Mouse (Mus musculus) MEL (cell line): ENCODE measurements at regions not wholly inside any gene's neighbourhood (a gene's known extent, or its start where the extent isn't known, plus 50 kb on each side); places are given as distances from the start of the nearest gene placed in this dataset.

Experiments used
- DNase-seq: peaks from one replicate; pipeline ENCODE4 v3.0.0; 2011; ENCODE audit warnings: low read depth, low spot score
- H3K27ac ChIP-seq: 2 replicates; pipeline ENCODE4 v1.5.1; 2012; ENCODE audit warnings: low read depth, mild to moderate bottlenecking, control low read depth, low read length, moderate library complexity; ENCODE audit not compliant: control insufficient read depth
- H3K27me3 ChIP-seq, 2 experiments: fragments of 150-350 bp in 1 of 2; sonication (generic) in 1 of 2; 2 replicates each; pipeline ENCODE4 v1.6.1; 2012; ENCODE audit warnings: low read length in 2 of 2, mild to moderate bottlenecking in 2 of 2, improper control_type of control experiment in 1 of 2, moderate library complexity in 1 of 2; ENCODE audit not compliant: insufficient read depth in 2 of 2, control insufficient read depth in 1 of 2
- H3K36me3 ChIP-seq, 2 experiments: 2 replicates each; pipeline ENCODE4 v1.6.1; 2012 to 2014; ENCODE audit warnings: low read length in 2 of 2, improper control_type of control experiment in 1 of 2, inconsistent platforms in 1 of 2, mild to moderate bottlenecking in 1 of 2; ENCODE audit not compliant: insufficient read depth in 2 of 2, control insufficient read depth in 1 of 2
- H3K4me1 ChIP-seq, 2 experiments: fragments of 150-350 bp in 1 of 2; sonication (generic) in 1 of 2; 2 replicates each; pipeline ENCODE4 v1.6.1; 2012; ENCODE audit warnings: low read length in 2 of 2, improper control_type of control experiment in 1 of 2, mild to moderate bottlenecking in 1 of 2; ENCODE audit not compliant: insufficient read depth in 2 of 2, control insufficient read depth in 1 of 2
- H3K4me3 ChIP-seq, 2 experiments: fragments of 150-350 bp in 1 of 2; sonication (generic) in 1 of 2; 2 replicates each; pipeline ENCODE4 v1.5.1; 2012; ENCODE audit warnings: low read depth in 2 of 2, low read length in 2 of 2, mild to moderate bottlenecking in 2 of 2, moderate library complexity in 2 of 2, control low read depth in 1 of 2, improper control_type of control experiment in 1 of 2; ENCODE audit not compliant: control insufficient read depth in 1 of 2, insufficient read depth in 1 of 2
- H3K79me2 ChIP-seq: 2 replicates; pipeline ENCODE4 v1.6.1; 2012; ENCODE audit warnings: mild to moderate bottlenecking, low read length, moderate library complexity; ENCODE audit not compliant: control insufficient read depth, poor library complexity, insufficient read depth
- H3K9ac ChIP-seq: 2 replicates; pipeline ENCODE4 v1.6.1; 2012; ENCODE audit warnings: low read depth, mild to moderate bottlenecking, control low read depth, low read length, moderate library complexity; ENCODE audit not compliant: control insufficient read depth, poor library complexity, severe bottlenecking
- H3K9me3 ChIP-seq: fragments of 150-350 bp; sonication (generic); replicated peaks from 2 replicates; pipeline ENCODE4 v1.6.1; 2012; ENCODE audit warnings: mild to moderate bottlenecking, low read length, improper control_type of control experiment, moderate library complexity; ENCODE audit not compliant: insufficient read depth
- BHLHE40 ChIP-seq: IDR thresholded peaks from 2 replicates; pipeline ENCODE4 v1.6.1; 2012; ENCODE audit warnings: low read depth, mild to moderate bottlenecking, inconsistent platforms, low read length, improper control_type of control experiment, borderline replicate concordance
- CHD1 ChIP-seq: IDR thresholded peaks from 2 replicates; pipeline ENCODE4 v1.6.1; 2012; ENCODE audit warnings: low read depth, mild to moderate bottlenecking, inconsistent platforms, low read length, improper control_type of control experiment
- CHD2 ChIP-seq: IDR thresholded peaks from 2 replicates; pipeline ENCODE4 v1.6.1; 2011; ENCODE audit warnings: low read length, improper control_type of control experiment
- CTCF ChIP-seq, 3 experiments: IDR thresholded peaks in 2 of 3; conservative IDR thresholded peaks in 1 of 3; 2 replicates each; pipeline ENCODE4 v1.5.1; 2011 to 2012; ENCODE audit warnings: low read length in 3 of 3, low read depth in 2 of 3, mild to moderate bottlenecking in 2 of 3, improper control_type of control experiment in 1 of 3, inconsistent platforms in 1 of 3, mixed read lengths in 1 of 3, moderate library complexity in 1 of 3; ENCODE audit not compliant: control insufficient read depth in 1 of 3, insufficient read depth in 1 of 3, poor library complexity in 1 of 3, severe bottlenecking in 1 of 3
- ELF1 ChIP-seq: IDR thresholded peaks from 2 replicates; pipeline ENCODE4 v1.6.1; 2014; ENCODE audit warnings: low read depth, mild to moderate bottlenecking, inconsistent platforms, low read length, improper control_type of control experiment, moderate library complexity
- EP300 ChIP-seq, 2 experiments: IDR thresholded peaks; 2 replicates each; pipeline ENCODE4 v1.6.1; 2011; ENCODE audit warnings: improper control_type of control experiment in 2 of 2, low read length in 2 of 2, low read depth in 1 of 2, mild to moderate bottlenecking in 1 of 2
- ETS1 ChIP-seq: IDR thresholded peaks from 2 replicates; pipeline ENCODE4 v1.6.1; 2012; ENCODE audit warnings: low read depth, mild to moderate bottlenecking, inconsistent platforms, low read length, improper control_type of control experiment, moderate library complexity
- GABPA ChIP-seq: IDR thresholded peaks from 2 replicates; pipeline ENCODE4 v1.6.1; 2012; ENCODE audit warnings: low read depth, mild to moderate bottlenecking, inconsistent platforms, low read length, improper control_type of control experiment, moderate library complexity
- GATA1 ChIP-seq: IDR thresholded peaks from 2 replicates; pipeline ENCODE4 v1.6.1; 2011; ENCODE audit warnings: low read depth, low read length, improper control_type of control experiment
- JUND ChIP-seq: IDR thresholded peaks from 2 replicates; pipeline ENCODE4 v1.6.1; 2011; ENCODE audit warnings: low read depth, mild to moderate bottlenecking, improper control_type of control experiment, low read length
- KAT2A ChIP-seq: conservative IDR thresholded peaks from 2 replicates; pipeline ENCODE4 v1.6.1; 2012; ENCODE audit warnings: low read depth, low read length, improper control_type of control experiment, inconsistent platforms
- MAFK ChIP-seq: IDR thresholded peaks from 2 replicates; pipeline ENCODE4 v1.6.1; 2011; ENCODE audit warnings: low read depth, mild to moderate bottlenecking, low read length, improper control_type of control experiment, borderline replicate concordance
- MAX ChIP-seq: IDR thresholded peaks from 2 replicates; pipeline ENCODE4 v1.6.1; 2011; ENCODE audit warnings: low read length, improper control_type of control experiment
- MAZ ChIP-seq: IDR thresholded peaks from 2 replicates; pipeline ENCODE4 v1.6.1; 2012; ENCODE audit warnings: low read depth, mild to moderate bottlenecking, inconsistent platforms, low read length, improper control_type of control experiment
- MEF2A ChIP-seq: IDR thresholded peaks from 2 replicates; pipeline ENCODE4 v1.6.1; 2014; ENCODE audit warnings: low read depth, mild to moderate bottlenecking, inconsistent platforms, low read length, improper control_type of control experiment; ENCODE audit not compliant: poor library complexity, insufficient replicate concordance, severe bottlenecking; ENCODE audit errors: extremely low read depth
- MXI1 ChIP-seq: IDR thresholded peaks from 2 replicates; pipeline ENCODE4 v1.6.1; 2011; ENCODE audit warnings: mild to moderate bottlenecking, low read depth, low read length, improper control_type of control experiment
- MYC ChIP-seq: IDR thresholded peaks from 2 replicates; pipeline ENCODE4 v1.6.1; 2011; ENCODE audit warnings: low read depth, mild to moderate bottlenecking, low read length, improper control_type of control experiment, moderate library complexity
- NELFE ChIP-seq: IDR thresholded peaks from 2 replicates; pipeline ENCODE4 v1.6.1; 2011; ENCODE audit warnings: low read depth, low read length, improper control_type of control experiment
- NRF1 ChIP-seq: IDR thresholded peaks from 2 replicates; pipeline ENCODE4 v1.6.1; 2014; ENCODE audit warnings: low read depth, mild to moderate bottlenecking, inconsistent platforms, low read length, improper control_type of control experiment, moderate library complexity; ENCODE audit not compliant: poor library complexity, insufficient read depth, severe bottlenecking
- POLR2AphosphoS5 ChIP-seq: IDR thresholded peaks from 2 replicates; pipeline ENCODE4 v1.6.1; 2012; ENCODE audit warnings: low read depth, borderline replicate concordance, mild to moderate bottlenecking, inconsistent platforms, low read length, moderate library complexity, mixed read lengths
- SIN3A ChIP-seq: IDR thresholded peaks from 2 replicates; pipeline ENCODE4 v1.6.1; 2012; ENCODE audit warnings: low read length, improper control_type of control experiment, inconsistent platforms
- UBTF ChIP-seq: IDR thresholded peaks from 2 replicates; pipeline ENCODE4 v1.6.1; 2012; ENCODE audit warnings: low read depth, mild to moderate bottlenecking, inconsistent platforms, low read length, improper control_type of control experiment, moderate library complexity, borderline replicate concordance; ENCODE audit not compliant: insufficient read depth
- USF1 ChIP-seq: IDR thresholded peaks from 2 replicates; pipeline ENCODE4 v1.6.1; 2014; ENCODE audit warnings: low read depth, mild to moderate bottlenecking, inconsistent platforms, low read length, improper control_type of control experiment, moderate library complexity
- ZC3H11A ChIP-seq: IDR thresholded peaks from 2 replicates; pipeline ENCODE4 v1.6.1; 2012; ENCODE audit warnings: low read depth, mild to moderate bottlenecking, inconsistent platforms, low read length, improper control_type of control experiment
- ZMIZ1 ChIP-seq: IDR thresholded peaks from 2 replicates; pipeline ENCODE4 v1.6.1; 2012; ENCODE audit warnings: low read depth, mild to moderate bottlenecking, inconsistent platforms, low read length, improper control_type of control experiment, moderate library complexity

GRCm38 (mm10) chr2:147840936-147841335 is 205.8 kb downstream of the Foxa2 start:
- Histone ChIP-seq H3K27ac (no peak overlapping the region), H3K79me2 (no peaks in the 10 kb centered on the region)
- TF ChIP-seq CHD2 (no peak), JUND (no peak), MAX (no peak), BHLHE40 (no peak), ZMIZ1 (no peak), POLR2AphosphoS5 (no peak), ZC3H11A (no peak), GATA1 (no peak), NRF1 (no peak)
- TF ChIP-seq, all 39 proteins: peak for 0
- H3K9me3 ChIP-seq: no peaks in the 10 kb centered on the region
- no peak overlapping the region for H3K9ac ChIP-seq
- DNase-seq: no peak
- H3K4me1 ChIP-seq: no peaks in the 10 kb centered on the region
- no peak overlapping the region for H3K4me3 ChIP-seq
- no peaks in the 10 kb centered on the region for H3K27me3 ChIP-seq
- no peaks in the 10 kb centered on the region for H3K36me3 ChIP-seq

- no peak for DNase-seq
- H3K79me2 ChIP-seq: no peaks in the 10 kb centered on the region
Observed at GRCm38 (mm10) chr2:147838613-147839012, 208.2 kb downstream of the Foxa2 start.

DNA sequence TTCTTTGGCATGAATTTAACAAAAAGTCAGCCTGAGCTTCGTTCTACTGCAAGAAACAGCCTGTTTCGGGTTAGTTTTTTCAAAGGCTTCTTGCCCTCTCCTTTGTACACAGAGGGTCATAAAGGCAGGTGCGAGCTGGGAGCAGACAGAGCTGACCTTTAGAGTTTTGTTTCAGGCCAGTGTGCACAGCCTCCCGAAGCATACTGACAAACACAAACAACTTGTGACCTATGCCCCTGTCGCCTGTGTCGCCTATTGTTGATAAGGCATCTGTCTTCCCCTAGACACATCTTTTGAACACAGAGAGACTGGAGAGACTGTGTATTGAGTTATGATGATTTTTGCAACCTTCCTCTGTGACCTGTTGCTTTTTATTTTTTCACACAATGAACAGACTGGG is 216.2 kb downstream of the Foxa2 start:
- H3K9me3 ChIP-seq: no peaks in the 10 kb centered on the region
- no peak overlapping the region for H3K9ac ChIP-seq
- no peak overlapping the region for H3K27ac ChIP-seq
- no peaks in the 10 kb centered on the region for H3K27me3 ChIP-seq
- DNase-seq: no peak
- TF ChIP-seq ELF1 (no peak), EP300 (IDR thresholded peaks at IDR 0.05; ENCODE audit: low read depth in 1 of 2, low read length in 2 of 2) (no peak), GABPA (no peak), BHLHE40 (no peak), SIN3A (no peak), ZC3H11A (no peak), MXI1 (no peak), MAZ (no peak), KAT2A (no peak), NELFE (no peak), CTCF (IDR thresholded peaks at IDR 0.05 in 2 of 3, conservative IDR thresholded peaks at IDR 0.05 in 1 of 3; ENCODE audit: control insufficient read depth in 1 of 3, insufficient read depth in 1 of 3, low read depth in 2 of 3, low read length in 3 of 3, poor library complexity in 1 of 3, severe bottlenecking in 1 of 3) (no peak), CHD2 (no peak), UBTF (no peak), MYC (no peak), MEF2A (no peak), MAFK (no peak), CHD1 (no peak)
- H3K36me3 ChIP-seq: no peaks in the 10 kb centered on the region
- no peaks in the 10 kb centered on the region for H3K4me1 ChIP-seq
- no peak overlapping the region for H3K4me3 ChIP-seq
- H3K79me2 ChIP-seq: no peaks in the 10 kb centered on the region

More at GRCm38 (mm10) chr2:147838613-147839012, 208.2 kb downstream of the Foxa2 start:
- H3K36me3 ChIP-seq: no peaks in the 10 kb centered on the region
- H3K4me3 ChIP-seq: no peak overlapping the region
- no peaks in the 10 kb centered on the region for H3K4me1 ChIP-seq
- H3K9ac ChIP-seq: no peak overlapping the region
- H3K27me3 ChIP-seq: no peaks in the 10 kb centered on the region
- H3K27ac ChIP-seq: no peak overlapping the region
- H3K9me3 ChIP-seq: no peaks in the 10 kb centered on the region
- TF ChIP-seq ETS1 (no peak), MAZ (no peak), USF1 (no peak), MXI1 (no peak)
